Mouse (Mus musculus): ENCODE measurements around the gene Mmp11. TPM values are rescaled to one million over a fixed set of nuclear protein-coding genes. Genes with fewer than 3 reads are reported as not detected.

Mmp11 gene
- polyA plus RNA-seq, 1 experiment from 2014 or later: 25.6 TPM

- Histone ChIP-seq H3K36me3 (no peaks in the 10 kb centered on the region), H3K9me3 (replicated peaks) (no peaks in the 10 kb centered on the region), H3K27ac (no peak overlapping the region), H3K4me1 (replicated peaks) (peaks cover 17% of the 10 kb centered on the region), H3K4me3 (no peak overlapping the region), H3K4me2 (no peak overlapping the region), H3K9ac (no peak overlapping the region), H3K27me3 (peaks cover 24% of the 10 kb centered on the region)
- no peak for ATAC-seq (replicated peaks; ENCODE audit: insufficient number of reproducible peaks, insufficient read depth, low FRiP score, low read depth)
- WGBS: 71% methylated on average over 5 of the region's 5 CpGs
These were observed 11.8 kb upstream of the Mmp11 start for GRCm38 (mm10) chr10:75948079-75948478.

DNA sequence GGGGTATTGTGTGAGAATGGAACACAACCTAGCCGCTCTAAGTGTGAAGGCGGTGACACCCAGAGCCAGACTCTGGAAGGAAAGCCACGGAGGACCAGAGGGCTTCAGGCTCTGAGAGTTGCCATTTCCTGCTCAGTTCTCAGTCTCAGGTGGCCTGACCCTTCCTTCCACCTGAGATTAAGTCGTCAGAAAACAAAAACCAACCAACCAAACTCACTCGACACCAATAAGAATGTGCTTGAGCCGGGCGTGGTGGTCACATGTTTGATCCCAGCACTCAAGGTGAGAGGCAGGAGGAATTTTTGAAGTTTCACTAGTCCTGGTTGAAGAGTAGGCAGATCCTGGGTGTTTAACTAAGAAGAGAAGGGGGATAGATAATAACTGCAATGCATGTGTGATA is 9.6 kb upstream of the Mmp11 start:
- Histone ChIP-seq H3K27ac (no peak overlapping the region), H3K36me3 (no peaks in the 10 kb centered on the region), H3K4me2 (no peak overlapping the region), H3K4me3 (no peak overlapping the region), H3K27me3 (peaks cover 14% of the 10 kb centered on the region), H3K9ac (no peak overlapping the region), H3K4me1 (replicated peaks) (peaks cover 12% of the 10 kb centered on the region), H3K9me3 (replicated peaks) (no peaks in the 10 kb centered on the region)
- ATAC-seq (replicated peaks; ENCODE audit: insufficient number of reproducible peaks, insufficient read depth, low FRiP score, low read depth): no peak
- 75% methylated on average over 7 of the region's 7 CpGs for WGBS

DNA sequence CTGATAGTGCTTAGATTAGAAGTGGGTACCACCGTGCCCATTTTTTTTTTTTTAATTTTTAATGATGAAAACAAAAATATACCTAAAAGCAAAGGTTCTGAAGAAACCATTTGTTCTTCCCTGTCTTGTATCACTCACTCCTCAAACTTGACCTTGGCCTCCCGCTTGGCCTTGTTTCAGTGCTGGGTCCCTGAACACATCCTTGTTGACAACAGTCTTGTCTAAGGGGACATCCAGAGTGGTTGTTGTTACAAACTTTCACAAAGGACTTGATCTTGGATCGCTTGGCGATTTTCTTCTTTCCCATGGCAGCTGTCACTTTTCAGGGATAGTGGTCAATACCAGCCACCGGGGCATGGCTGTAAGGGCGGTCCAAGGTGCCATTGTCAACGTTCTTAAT is 8.9 kb upstream of the Mmp11 start:
- WGBS: 89% methylated on average over 7 of the region's 7 CpGs
- ATAC-seq (replicated peaks; ENCODE audit: insufficient number of reproducible peaks, insufficient read depth, low FRiP score, low read depth): no peak
- H3K4me1 ChIP-seq (replicated peaks): peaks cover 6% of the 10 kb centered on the region; the same call in 1 of the 2 replicates
- no peaks in the 10 kb centered on the region for H3K9me3 ChIP-seq (replicated peaks)
- no peak overlapping the region for H3K4me3 ChIP-seq
- H3K9ac ChIP-seq: no peak overlapping the region
- H3K27ac ChIP-seq: no peak overlapping the region
- peaks cover 12% of the 10 kb centered on the region for H3K27me3 ChIP-seq
- H3K36me3 ChIP-seq: no peaks in the 10 kb centered on the region
- no peak overlapping the region for H3K4me2 ChIP-seq

DNA sequence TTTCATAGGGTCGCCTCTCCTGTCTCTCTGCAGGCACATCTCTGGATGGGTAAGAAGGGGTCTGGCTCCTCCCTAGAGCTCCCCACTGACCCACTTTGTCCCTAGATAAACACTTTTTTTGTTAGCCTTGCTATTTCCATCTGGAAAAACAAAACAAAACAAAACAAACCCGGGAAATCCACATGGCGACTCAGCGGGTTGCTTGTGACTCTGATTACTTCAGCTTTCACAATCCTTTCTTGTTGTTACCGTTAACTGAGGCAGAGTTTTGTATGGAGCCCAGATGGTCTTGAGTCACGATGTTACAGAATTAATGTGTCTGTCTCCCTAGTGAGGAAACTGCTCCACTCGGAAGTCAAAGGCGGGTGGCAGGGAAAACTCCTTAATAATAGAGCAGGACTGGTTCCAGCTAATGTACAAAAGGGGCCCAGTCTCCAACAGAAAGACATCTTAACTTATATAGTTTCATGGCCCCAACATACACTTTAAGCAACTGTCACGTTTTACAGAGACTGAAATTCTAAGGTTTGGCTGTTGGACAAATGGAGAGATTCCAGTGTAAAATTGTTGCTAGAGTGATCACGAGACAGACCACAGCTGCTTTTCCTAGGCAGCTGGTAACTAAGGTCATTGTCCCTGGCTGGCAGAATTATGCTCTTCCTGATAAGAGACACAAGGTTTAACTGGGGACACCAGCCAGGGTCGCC is 7.9 kb upstream of the Mmp11 start:
- ATAC-seq (replicated peaks; ENCODE audit: insufficient number of reproducible peaks, insufficient read depth, low FRiP score, low read depth): no peak
- H3K27me3 ChIP-seq: peaks cover 3% of the 10 kb centered on the region; the same call in 1 of the 2 replicates
- H3K27ac ChIP-seq: no peak overlapping the region
- no peak overlapping the region for H3K4me3 ChIP-seq
- H3K4me2 ChIP-seq: no peak overlapping the region
- WGBS: 34% methylated on average over 11 of the region's 11 CpGs
- H3K9ac ChIP-seq: no peak overlapping the region
- no peaks in the 10 kb centered on the region for H3K36me3 ChIP-seq
- H3K9me3 ChIP-seq (replicated peaks): no peaks in the 10 kb centered on the region
- peaks cover 6% of the 10 kb centered on the region; the same call in 1 of the 2 replicates for H3K4me1 ChIP-seq (replicated peaks)

DNA sequence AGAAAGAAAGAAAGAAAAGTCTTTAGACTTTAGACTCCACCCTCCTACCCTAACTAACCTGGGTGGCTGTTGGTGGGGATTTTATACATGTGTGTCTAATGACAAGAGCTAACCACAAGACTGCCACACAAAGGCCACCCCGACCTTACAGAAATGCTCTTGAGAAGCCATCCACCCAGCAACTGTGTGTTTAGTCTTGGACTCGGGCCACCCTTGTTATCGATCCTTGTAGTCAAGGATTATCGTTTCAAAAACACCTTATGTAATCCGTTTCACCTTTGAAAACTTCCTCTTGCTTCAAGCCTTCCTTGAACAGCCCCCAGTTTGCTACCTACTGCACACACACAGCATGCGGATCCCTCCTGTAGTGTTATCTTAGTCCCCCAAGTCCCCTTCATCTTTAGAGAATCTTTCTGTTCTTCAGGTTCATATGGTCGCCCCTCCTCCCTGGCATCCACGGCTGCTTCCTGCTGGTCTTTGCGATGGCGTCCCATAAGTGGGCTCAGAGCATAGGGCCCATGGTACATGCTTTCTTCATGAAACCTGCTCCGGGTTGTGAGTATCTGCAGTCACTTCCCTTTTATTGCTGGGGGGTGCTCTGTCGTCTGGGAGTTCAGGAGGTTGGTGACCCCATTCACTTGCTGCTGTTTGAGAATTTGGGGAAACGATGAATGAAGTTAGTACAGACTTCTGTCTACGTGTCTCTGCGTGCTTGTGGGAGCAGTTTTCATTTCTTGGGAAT is 6.6 kb upstream of the Mmp11 start, which contains the start of gene Vpreb3:
Gene Vpreb3, plus strand, starts transcription at position 322 of the 742 bp plus-strand sequence.
- Histone ChIP-seq H3K4me3 (no peak within 1 kb of the TSS), H3K27me3 (no peaks in the 10 kb centered on the region), H3K4me1 (replicated peaks) (peaks cover 11% of the 10 kb centered on the region), H3K36me3 (no peaks in the 10 kb centered on the region), H3K4me2 (no peak within 1 kb of the TSS), H3K9ac (no peak within 1 kb of the TSS), H3K27ac (no peak within 1 kb of the TSS), H3K9me3 (replicated peaks) (no peaks in the 10 kb centered on the region)
- no peak for ATAC-seq (replicated peaks; ENCODE audit: insufficient number of reproducible peaks, insufficient read depth, low FRiP score, low read depth)
- 76% methylated on average over 15 of the region's 15 CpGs for WGBS

GRCm38 (mm10) chr10:75941042-75941824 is 4.9 kb upstream of the Mmp11 start:
- Histone ChIP-seq H3K9ac (no peak overlapping the region), H3K27me3 (peaks cover 7% of the 10 kb centered on the region; the same call in 1 of the 2 replicates), H3K4me1 (replicated peaks) (peaks cover 23% of the 10 kb centered on the region), H3K4me2 (no peak overlapping the region), H3K9me3 (replicated peaks) (no peaks in the 10 kb centered on the region), H3K36me3 (no peaks in the 10 kb centered on the region), H3K27ac (no peak overlapping the region), H3K4me3 (no peak overlapping the region)
- ATAC-seq (replicated peaks; ENCODE audit: insufficient number of reproducible peaks, insufficient read depth, low FRiP score, low read depth): no peak
- WGBS: 70% methylated on average over 9 of the region's 9 CpGs

DNA sequence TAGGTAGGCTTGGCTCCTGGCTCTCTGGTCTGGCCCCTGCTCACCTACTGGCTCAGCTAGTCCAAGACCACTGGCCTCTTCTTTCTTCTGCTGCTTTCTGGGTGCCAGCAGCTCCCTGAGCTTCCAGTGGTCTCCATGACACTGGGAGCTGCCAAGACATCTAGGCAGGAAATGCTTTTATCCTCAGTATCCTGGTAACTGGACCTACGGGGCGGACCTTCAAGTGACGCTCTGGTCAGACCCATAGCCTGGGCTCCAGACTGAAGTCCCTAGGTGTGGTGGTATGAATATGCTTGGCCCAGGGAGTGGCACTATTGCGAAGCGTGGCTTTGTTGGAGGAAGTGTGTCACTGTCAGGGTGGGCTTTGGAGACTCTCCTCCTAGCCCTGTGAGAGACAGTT is 4.2 kb upstream of the Mmp11 start, which contains the start of gene Gm867:
Gene Gm867, minus strand, starts transcription at position 153 of the 400 bp plus-strand sequence.
- H3K36me3 ChIP-seq: no peaks in the 10 kb centered on the region
- no peak within 1 kb of the TSS for H3K4me2 ChIP-seq
- WGBS: 68% methylated on average over 5 of the region's 5 CpGs
- no peaks in the 10 kb centered on the region for H3K9me3 ChIP-seq (replicated peaks)
- no peak within 1 kb of the TSS for H3K27ac ChIP-seq
- ATAC-seq (replicated peaks; ENCODE audit: insufficient number of reproducible peaks, insufficient read depth, low FRiP score, low read depth): no peak
- no peak within 1 kb of the TSS for H3K9ac ChIP-seq
- no peak within 1 kb of the TSS for H3K4me3 ChIP-seq
- peaks cover 10% of the 10 kb centered on the region; the same call in 1 of the 2 replicates for H3K27me3 ChIP-seq
- H3K4me1 ChIP-seq (replicated peaks): peaks cover 23% of the 10 kb centered on the region

DNA sequence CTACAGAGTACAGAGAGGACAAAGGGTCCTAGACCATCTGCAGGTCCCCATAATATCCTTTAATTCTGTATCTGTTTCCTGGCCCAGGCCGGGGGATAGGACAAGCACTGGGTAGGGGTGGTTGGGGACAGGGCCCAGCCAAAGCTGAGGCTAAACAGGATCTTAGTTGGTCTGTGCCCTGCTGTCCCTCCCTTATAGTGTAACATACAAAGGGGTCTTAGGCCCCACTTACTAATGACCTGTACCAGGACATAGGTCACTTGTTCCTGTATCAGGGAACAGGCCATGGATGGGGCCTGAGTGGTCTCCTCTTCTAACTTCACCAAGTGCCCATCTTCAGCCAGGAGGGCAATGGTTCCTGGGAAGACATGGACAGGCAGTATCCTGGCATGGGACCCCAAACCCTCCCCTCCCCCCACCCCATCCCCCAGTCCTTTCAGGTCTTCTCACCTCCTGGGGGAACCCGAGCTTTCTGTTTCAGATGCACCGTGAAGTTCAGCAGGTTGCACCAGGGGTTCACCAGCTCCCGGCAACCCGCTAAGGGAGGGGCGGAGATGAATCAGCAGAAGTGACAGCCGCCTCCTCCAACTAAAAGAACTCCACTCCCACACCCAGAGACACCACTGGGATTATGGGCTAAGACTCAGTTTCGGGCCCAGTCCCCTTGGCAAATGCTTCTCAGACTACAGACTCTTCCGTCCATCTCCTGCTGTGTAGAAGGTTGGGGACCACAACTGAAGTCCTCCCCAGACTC is 3.4 kb upstream of the Mmp11 start:
- Histone ChIP-seq H3K36me3 (no peaks in the 10 kb centered on the region), H3K27ac (no peak overlapping the region), H3K9me3 (replicated peaks) (no peaks in the 10 kb centered on the region), H3K4me1 (replicated peaks) (peaks cover 28% of the 10 kb centered on the region), H3K4me2 (no peak overlapping the region), H3K9ac (no peak overlapping the region), H3K4me3 (no peak overlapping the region), H3K27me3 (peaks cover 10% of the 10 kb centered on the region; the same call in 1 of the 2 replicates)
- ATAC-seq (replicated peaks; ENCODE audit: insufficient number of reproducible peaks, insufficient read depth, low FRiP score, low read depth): no peak
- 54% methylated on average over 9 of the region's 9 CpGs for WGBS

- Histone ChIP-seq H3K4me3 (peak overlapping the region; percentile 73), H3K4me2 (peak overlapping the region; percentile 77), H3K4me1 (replicated peaks) (peaks cover 26% of the 10 kb centered on the region), H3K27ac (peak overlapping the region; percentile 90; the same call in 1 of the 2 replicates), H3K9ac (no peak overlapping the region), H3K27me3 (peaks cover 10% of the 10 kb centered on the region; the same call in 1 of the 2 replicates), H3K9me3 (replicated peaks) (no peaks in the 10 kb centered on the region), H3K36me3 (no peaks in the 10 kb centered on the region)
- WGBS: 51% methylated on average over 10 of the region's 10 CpGs
- ATAC-seq (replicated peaks; ENCODE audit: insufficient number of reproducible peaks, insufficient read depth, low FRiP score, low read depth): no peak
These were observed 1.8 kb upstream of the Mmp11 start for GRCm38 (mm10) chr10:75937851-75938643.
